Mouse (Mus musculus): ENCODE measurements around the gene Tmie. TPM values are rescaled to one million over a fixed set of nuclear protein-coding genes. Genes with fewer than 3 reads are reported as not detected.
"Not testable (repeated sequence)": the region's sequence is repeated elsewhere in the genome, so short reads cannot be mapped to it uniquely, and the experiment has no call there.

The Tmie gene
- total RNA-seq, 4 experiments from 2014 or later: 3.1 to 6.1 (median 4.1) TPM

GRCm38 (mm10) chr9:110841438-110841837 lies 38.5 kb downstream of the Tmie start:
- no peak for DNase-seq (ENCODE audit: low spot score in 2 of 2)

DNA sequence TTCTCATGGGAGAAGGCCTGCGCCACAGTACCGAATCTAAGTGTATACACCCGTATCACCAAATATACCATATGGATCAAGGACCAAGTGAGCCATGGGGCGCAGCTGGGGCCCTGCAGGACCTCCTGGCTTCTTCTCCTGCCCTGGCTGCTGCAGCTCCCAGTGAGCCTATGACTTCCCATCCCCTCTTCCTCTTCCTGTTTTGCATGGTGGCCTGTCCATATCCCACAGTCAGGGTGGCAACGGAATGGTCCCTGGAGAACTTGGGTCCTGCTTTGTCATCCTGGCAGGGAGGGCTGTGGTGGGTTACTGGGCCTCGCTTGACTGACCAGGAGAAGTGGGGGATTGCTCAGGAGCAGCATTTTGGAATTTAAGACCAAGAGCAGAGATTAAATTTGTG lies 39.0 kb downstream of the Tmie start:
- no peak for DNase-seq (ENCODE audit: low spot score in 2 of 2)

GRCm38 (mm10) chr9:110836112-110836511 lies 43.8 kb downstream of the Tmie start:
- peak in 1 of 2 experiments; percentile 45 for DNase-seq (ENCODE audit: low spot score in 2 of 2)

GRCm38 (mm10) chr9:110834961-110835360 lies 45.0 kb downstream of the Tmie start:
- DNase-seq (ENCODE audit: low spot score in 2 of 2): no peak

DNA sequence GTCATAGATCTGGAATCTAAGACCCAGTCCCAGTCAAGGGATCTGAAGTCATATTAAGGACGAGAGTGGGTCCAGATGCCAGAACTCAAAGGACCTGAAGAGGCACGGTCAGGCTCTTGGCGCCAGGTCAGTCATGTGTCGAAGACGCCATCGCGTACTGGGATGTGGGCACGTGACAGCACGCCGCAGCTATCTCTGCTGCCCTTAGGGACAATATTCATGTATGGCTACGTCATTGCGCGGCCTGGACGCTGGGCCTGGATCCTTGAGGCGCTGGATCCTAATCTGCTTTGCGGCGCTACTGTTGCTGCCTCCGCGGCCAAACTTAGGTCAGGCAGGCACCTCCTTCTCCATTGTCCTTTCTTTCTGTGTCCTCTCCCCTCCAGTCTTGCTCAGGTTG lies 45.5 kb downstream of the Tmie start, which contains the start of gene Prss45:
TSS of gene Prss45 (plus strand) at position 178 of the 400 bp plus-strand sequence.
- DNase-seq (ENCODE audit: low spot score in 2 of 2): no peak

DNA sequence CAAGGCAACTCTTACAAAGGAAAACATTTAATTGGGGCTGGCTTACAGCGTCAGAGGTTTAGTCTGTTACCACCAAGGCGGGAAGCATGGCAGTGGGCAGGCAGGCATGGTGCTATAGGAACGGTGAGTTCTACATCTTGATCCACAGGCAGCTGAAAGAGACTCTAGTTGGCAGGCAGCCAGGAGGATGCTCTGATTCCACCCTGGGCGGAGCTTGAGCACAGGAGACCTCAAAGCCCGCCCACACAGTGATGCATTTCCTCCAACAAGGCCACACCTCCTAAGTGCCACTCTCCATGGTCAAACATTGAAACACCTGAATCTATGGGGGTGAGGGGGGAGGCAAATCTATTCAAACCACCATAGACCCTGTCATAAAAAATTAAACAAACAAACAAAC lies 46.9 kb downstream of the Tmie start:
- no peak for DNase-seq (ENCODE audit: low spot score in 2 of 2)

DNA sequence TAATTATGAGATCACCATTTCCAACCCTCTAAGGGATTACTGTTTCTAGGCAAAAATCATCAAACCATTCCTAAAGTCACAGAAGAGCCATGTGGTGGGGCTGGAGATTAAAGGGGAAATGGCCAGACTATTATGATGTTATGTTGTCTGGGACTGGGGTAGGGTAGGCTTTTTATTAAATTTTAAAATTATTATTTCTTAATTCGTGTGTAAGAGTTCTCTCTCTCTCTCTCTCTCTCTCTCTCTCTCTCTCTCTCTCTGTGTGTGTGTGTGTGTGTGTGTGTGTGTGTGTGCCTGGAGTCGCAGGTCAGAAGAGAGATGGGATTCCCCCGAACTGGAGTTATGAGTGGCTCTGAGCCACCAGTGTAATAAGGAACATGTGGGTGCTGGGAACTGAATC lies 53.5 kb downstream of the Tmie start, which contains the start of gene Prss43:
TSS of gene Prss43 (plus strand) at position 301 of the 400 bp plus-strand sequence.
- no peak for DNase-seq (ENCODE audit: low spot score in 2 of 2)

DNA sequence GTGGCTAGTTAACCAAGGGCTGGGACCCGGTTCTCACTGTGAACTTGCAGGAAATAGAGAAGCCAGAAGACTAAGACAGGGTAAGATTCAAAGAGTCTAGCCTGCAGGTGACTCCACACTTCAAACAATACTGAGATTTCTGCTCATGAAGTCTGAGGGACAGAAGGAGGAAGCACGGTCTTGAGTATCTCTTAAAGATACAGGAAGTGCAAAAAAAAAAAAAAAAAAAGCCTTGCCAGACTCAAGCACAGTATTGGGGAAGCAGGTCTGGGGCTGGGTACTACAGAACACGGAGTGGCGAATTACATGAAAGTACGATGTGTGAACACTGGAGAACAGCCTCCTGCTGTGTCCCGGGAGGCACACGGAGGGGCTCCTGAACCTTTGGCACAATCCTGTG lies 54.1 kb downstream of the Tmie start:
- DNase-seq (ENCODE audit: low spot score in 2 of 2): no peak

DNA sequence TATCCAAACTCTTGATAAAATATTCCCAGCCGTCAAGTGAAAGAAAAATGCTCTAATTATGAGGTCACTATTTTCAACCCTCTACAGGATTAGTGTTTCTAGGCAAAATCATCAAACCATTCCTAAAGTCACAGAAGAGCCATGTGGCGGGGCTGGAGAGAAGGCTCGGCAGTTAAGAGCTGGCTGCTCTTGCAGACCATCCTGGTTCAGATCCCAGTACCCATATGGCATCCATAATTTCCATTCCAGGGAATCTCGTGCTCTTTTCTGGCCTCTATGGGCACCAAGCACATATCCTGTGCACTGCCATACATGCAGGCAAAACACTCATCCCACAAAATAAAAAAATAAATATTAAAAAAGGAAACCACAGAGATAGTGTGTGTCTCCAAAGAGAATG lies 54.5 kb downstream of the Tmie start:
- no peak for DNase-seq (ENCODE audit: low spot score in 2 of 2)

DNA sequence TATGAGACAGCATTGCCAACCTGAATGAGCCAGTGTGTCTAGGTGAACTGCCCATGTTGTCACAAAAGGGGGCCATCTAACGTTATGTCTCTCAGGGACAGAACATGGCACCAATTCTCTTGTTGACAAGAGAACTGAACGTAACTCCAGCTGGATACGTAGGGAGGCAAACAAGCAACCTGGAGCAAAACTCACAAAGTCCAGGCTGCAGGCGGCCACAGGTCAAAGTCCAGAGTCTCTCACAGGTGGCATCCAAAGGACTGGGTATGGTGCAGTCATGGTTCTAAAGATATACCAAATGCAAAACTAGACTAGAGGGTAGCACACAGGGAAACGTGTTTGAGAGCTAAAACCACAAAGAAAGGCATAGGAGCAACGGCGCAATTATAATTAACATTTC lies 58.5 kb downstream of the Tmie start:
- DNase-seq (ENCODE audit: low spot score in 2 of 2): no peak

DNA sequence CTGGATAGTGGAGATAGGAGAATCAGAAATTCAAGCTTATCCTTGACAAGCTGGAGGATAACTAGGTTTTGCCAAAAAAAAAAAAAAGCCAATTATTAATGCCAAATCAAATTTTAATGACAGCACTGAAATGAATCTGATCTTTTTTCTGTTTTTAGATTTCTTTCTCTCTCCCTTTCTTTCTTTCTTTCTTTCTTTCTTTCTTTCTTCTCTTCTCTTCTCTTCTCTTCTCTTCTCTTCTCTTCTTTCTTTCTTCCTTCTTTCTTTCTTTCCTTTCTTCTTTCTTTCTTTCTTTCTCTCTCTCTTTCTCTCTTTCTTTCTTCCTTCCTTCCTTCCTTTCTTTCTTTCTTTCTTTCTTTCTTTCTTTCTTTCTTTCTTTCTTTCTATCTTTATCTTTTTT lies 59.4 kb downstream of the Tmie start:
- DNase-seq (ENCODE audit: low spot score in 2 of 2): not testable (repeated sequence)

Small RNA genes within 50 kb of the gene (microRNA-seq; reads per million reads assigned to microRNA genes)
- 0 reads per million in 2 experiments for gene Gm24269

Other genes with a start within 250 kb of the Tmie start
- 10 to 100 TPM; 11.9 to 14.6 (median 12.6) TPM for gene Nbeal2, start 226.0 kb downstream of the Tmie start, total RNA-seq (2022)
- gene Ccdc12, start 223.6 kb downstream of the Tmie start, total RNA-seq (2022): 10 to 100 TPM; 69.7 to 73.5 (median 72.6) TPM
- gene Myl3, start 138.3 kb downstream of the Tmie start, total RNA-seq (2022): 1 to 10 TPM in 3 of 4 experiments, not detected in 1; 2.4 to 3.2 (median 2.6) TPM
- 1 to 10 TPM; 8.4 to 8.7 (median 8.6) TPM for gene Pth1r, start 133.0 kb downstream of the Tmie start, total RNA-seq (2022)
- gene Prss42, start 81.9 kb downstream of the Tmie start, total RNA-seq (2022): not detected
- gene Prss44, start 66.1 kb downstream of the Tmie start, total RNA-seq (2022): not detected
- gene Prss43, start 53.4 kb downstream of the Tmie start, total RNA-seq (2022): under 1 TPM; 0.14 to 0.35 (median 0.25) TPM
- gene Prss45, start 45.5 kb downstream of the Tmie start, total RNA-seq (2022): under 1 TPM in 3 of 4 experiments, not detected in 1; 0.30 to 0.91 (median 0.91) TPM
- not detected for gene Prss46, start 35.6 kb downstream of the Tmie start, total RNA-seq (2022)
- gene Prss50, start 22.1 kb downstream of the Tmie start, total RNA-seq (2022): 1 to 10 TPM in 3 of 4 experiments, under 1 TPM in 1; 0.95 to 2.3 (median 1.9) TPM
- 10 to 100 TPM in 2 of 4 experiments, 1 to 10 TPM in 2; 8.4 to 13.0 (median 10.4) TPM for gene Als2cl, start 243 bp downstream of the Tmie start, total RNA-seq (2022)
- gene Fam240a, start 36.7 kb upstream of the Tmie start, total RNA-seq (2022): not detected
- gene Tdgf1, start 66.0 kb upstream of the Tmie start, total RNA-seq (2022): under 1 TPM in 2 of 4 experiments, not detected in 2; 0.77 to 0.84 TPM
- 1 to 10 TPM in 3 of 4 experiments, under 1 TPM in 1; 0.70 to 2.1 (median 1.5) TPM for gene Lrrc2, start 71.4 kb upstream of the Tmie start, total RNA-seq (2022)
- gene Rtp3, start 110.5 kb upstream of the Tmie start, total RNA-seq (2022): under 1 TPM in 3 of 4 experiments, not detected in 1; 0.26 to 0.48 (median 0.39) TPM
- gene Ltf, start 139.2 kb upstream of the Tmie start, total RNA-seq (2022): not detected
- 1 to 10 TPM in 1 of 4 experiments, under 1 TPM in 3; 0.51 to 1.5 (median 0.84) TPM for gene Ccrl2, start 177.4 kb upstream of the Tmie start, total RNA-seq (2022)
- gene Lrrfip2, start 237.5 kb upstream of the Tmie start, total RNA-seq (2022): 10 to 100 TPM; 41.1 to 45.3 (median 44.9) TPM

All from left cerebral cortex, adult 8-10 months (tissue).